Mouse (Mus musculus): ENCODE data around the gene Olfr1241. TPM values are rescaled to one million over a fixed set of nuclear protein-coding genes. Genes with fewer than 3 reads are reported as not detected.

Gene Olfr1241
- total RNA-seq (2014; fragmentation: Nextera tagmentation) = not detected in 2 replicates
- not detected in 2 replicates for total RNA-seq (2017)

DNA sequence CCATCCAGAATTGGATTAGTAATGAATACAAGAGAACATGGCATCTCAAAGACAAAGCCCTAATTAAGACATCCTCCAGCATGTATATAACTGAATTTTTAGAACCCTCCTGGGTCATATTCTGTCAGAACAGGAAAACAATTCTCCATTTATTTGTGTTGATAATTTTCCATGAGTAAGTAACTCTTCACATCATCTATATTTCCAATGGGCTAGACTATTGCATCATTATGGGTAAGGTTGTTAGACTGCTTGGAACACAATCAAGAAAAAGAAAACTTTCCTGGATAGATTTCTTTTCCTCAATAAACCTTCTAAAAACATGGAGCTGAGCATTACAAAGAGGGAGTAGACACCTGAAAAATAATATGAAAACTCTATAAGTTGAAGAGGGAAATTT, at the start of gene Olfr1241:
Gene Olfr1241, minus strand, starts transcription at position 101 of the 400 bp plus-strand sequence.
- no peak for ATAC-seq (replicated peaks; ENCODE audit: low FRiP score, low TSS enrichment, poor library complexity, severe bottlenecking)

DNA sequence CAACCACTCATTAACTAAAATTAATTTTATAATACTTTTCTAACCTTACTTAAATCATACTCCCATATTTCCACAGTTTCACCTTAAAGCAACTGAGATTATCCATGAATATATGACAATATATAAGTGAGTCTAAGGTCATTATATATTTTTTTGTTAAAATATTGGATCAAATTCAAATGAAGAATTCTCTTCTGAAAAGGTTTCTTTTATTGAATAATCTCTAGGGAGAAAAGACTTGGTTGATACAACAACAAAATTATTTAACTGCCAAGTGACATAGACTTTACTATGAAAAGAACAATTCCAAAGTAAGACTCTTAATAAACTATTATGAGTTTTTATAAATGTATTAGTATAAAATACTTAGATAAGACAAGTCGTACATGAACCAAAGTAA, 44.5 kb upstream of the Olfr1241 start, which contains the start of gene Olfr1243:
Gene Olfr1243, minus strand, starts transcription at position 101 of the 400 bp plus-strand sequence.
- no peak for ATAC-seq (replicated peaks; ENCODE audit: low FRiP score, low TSS enrichment, poor library complexity, severe bottlenecking)

DNA sequence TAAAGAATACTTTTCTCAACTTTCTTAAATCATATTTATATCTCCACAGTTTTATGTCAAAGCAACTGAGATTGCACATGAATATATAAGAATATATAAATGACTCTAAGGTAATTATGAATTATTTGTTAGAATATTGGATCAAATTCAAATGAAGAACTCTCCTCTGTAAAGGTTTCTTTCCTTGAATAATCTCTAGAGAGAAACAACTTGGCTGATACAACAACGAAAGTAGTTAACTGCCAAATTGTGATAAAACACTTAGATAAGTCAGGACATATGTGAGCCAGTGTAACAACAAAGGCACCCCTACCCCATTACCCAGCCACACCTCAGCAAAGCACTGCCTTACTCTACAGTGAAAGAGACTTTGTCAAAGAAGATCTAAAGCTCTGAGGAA, 11.3 kb upstream of the Olfr1241 start, which contains the start of gene Olfr1242:
Gene Olfr1242, minus strand, starts transcription at position 101 of the 400 bp plus-strand sequence.
- ATAC-seq (replicated peaks; ENCODE audit: low FRiP score, low TSS enrichment, poor library complexity, severe bottlenecking) = no peak

DNA sequence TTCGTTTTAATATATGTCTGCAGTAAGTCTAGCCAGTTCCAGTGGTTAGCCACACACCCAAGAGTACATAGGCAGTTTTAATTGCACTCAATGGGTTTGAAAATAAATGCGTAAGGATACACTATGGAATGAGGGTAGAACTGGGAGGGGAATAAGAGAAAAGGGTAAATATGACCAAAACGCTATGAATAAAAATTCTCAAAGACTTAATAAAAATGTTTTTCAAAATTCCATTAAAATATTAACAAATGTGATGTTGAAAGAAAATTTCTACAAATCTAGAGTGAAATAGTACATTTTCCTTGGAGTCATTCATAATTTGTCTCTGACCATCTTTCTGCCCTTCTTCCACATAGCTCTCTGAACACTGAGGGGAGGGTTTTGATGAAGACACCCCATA, 44.0 kb downstream of the Olfr1241 start, which contains the start of gene Olfr1240:
Gene Olfr1240, minus strand, starts transcription at position 101 of the 400 bp plus-strand sequence.
- no peak for ATAC-seq (replicated peaks; ENCODE audit: low FRiP score, low TSS enrichment, poor library complexity, severe bottlenecking)

Other genes with a start within 250 kb of the Olfr1241 start
- not detected in 2 replicates for gene Olfr1228, start 233.1 kb downstream of the Olfr1241 start, total RNA-seq (2014; fragmentation: Nextera tagmentation)
- gene Olfr1228, start 233.1 kb downstream of the Olfr1241 start, total RNA-seq (2017) = not detected in 2 replicates
- gene Olfr1229, start 199.1 kb downstream of the Olfr1241 start, total RNA-seq (2014; fragmentation: Nextera tagmentation) = not detected in 2 replicates
- not detected in 2 replicates for gene Olfr1229, start 199.1 kb downstream of the Olfr1241 start, total RNA-seq (2017)
- not detected in 2 replicates for gene Olfr1230, start 189.9 kb downstream of the Olfr1241 start, total RNA-seq (2014; fragmentation: Nextera tagmentation)
- gene Olfr1230, start 189.9 kb downstream of the Olfr1241 start, total RNA-seq (2017) = not detected in 2 replicates
- gene Olfr1231, start 180.1 kb downstream of the Olfr1241 start, total RNA-seq (2014; fragmentation: Nextera tagmentation) = not detected in 2 replicates
- not detected in 2 replicates for gene Olfr1231, start 180.1 kb downstream of the Olfr1241 start, total RNA-seq (2017)
- not detected in 2 replicates for gene Olfr1232, start 157.5 kb downstream of the Olfr1241 start, total RNA-seq (2014; fragmentation: Nextera tagmentation)
- not detected in 2 replicates for gene Olfr1232, start 157.5 kb downstream of the Olfr1241 start, total RNA-seq (2017)
- not detected in 2 replicates for gene Olfr1233, start 144.7 kb downstream of the Olfr1241 start, total RNA-seq (2014; fragmentation: Nextera tagmentation)
- not detected in 2 replicates for gene Olfr1233, start 144.7 kb downstream of the Olfr1241 start, total RNA-seq (2017)
- gene Olfr1234, start 122.3 kb downstream of the Olfr1241 start, total RNA-seq (2014; fragmentation: Nextera tagmentation) = not detected in 2 replicates
- gene Olfr1234, start 122.3 kb downstream of the Olfr1241 start, total RNA-seq (2017) = not detected in 2 replicates
- gene Olfr1238, start 77.5 kb downstream of the Olfr1241 start, total RNA-seq (2014; fragmentation: Nextera tagmentation) = not detected in 2 replicates
- gene Olfr1238, start 77.5 kb downstream of the Olfr1241 start, total RNA-seq (2017) = not detected in 2 replicates
- not detected in 2 replicates for gene Olfr1239, start 66.7 kb downstream of the Olfr1241 start, total RNA-seq (2014; fragmentation: Nextera tagmentation)
- gene Olfr1239, start 66.7 kb downstream of the Olfr1241 start, total RNA-seq (2017) = not detected in 2 replicates
- gene Olfr1240, start 44.1 kb downstream of the Olfr1241 start, total RNA-seq (2014; fragmentation: Nextera tagmentation) = not detected in 2 replicates
- gene Olfr1240, start 44.1 kb downstream of the Olfr1241 start, total RNA-seq (2017) = not detected in 2 replicates
- gene Olfr1242, start 11.2 kb upstream of the Olfr1241 start, total RNA-seq (2014; fragmentation: Nextera tagmentation) = not detected in 2 replicates
- not detected in 2 replicates for gene Olfr1242, start 11.2 kb upstream of the Olfr1241 start, total RNA-seq (2017)
- not detected in 2 replicates for gene Olfr1243, start 44.4 kb upstream of the Olfr1241 start, total RNA-seq (2014; fragmentation: Nextera tagmentation)
- gene Olfr1243, start 44.4 kb upstream of the Olfr1241 start, total RNA-seq (2017) = not detected in 2 replicates
- not detected in 2 replicates for gene Olfr1245, start 91.3 kb upstream of the Olfr1241 start, total RNA-seq (2014; fragmentation: Nextera tagmentation)
- gene Olfr1245, start 91.3 kb upstream of the Olfr1241 start, total RNA-seq (2017) = not detected in 2 replicates
- gene Olfr1246, start 106.0 kb upstream of the Olfr1241 start, total RNA-seq (2014; fragmentation: Nextera tagmentation) = not detected in 2 replicates
- not detected in 2 replicates for gene Olfr1246, start 106.0 kb upstream of the Olfr1241 start, total RNA-seq (2017)
- gene Olfr1247, start 127.0 kb upstream of the Olfr1241 start, total RNA-seq (2014; fragmentation: Nextera tagmentation) = not detected in 2 replicates
- gene Olfr1247, start 127.0 kb upstream of the Olfr1241 start, total RNA-seq (2017) = not detected in 2 replicates
- not detected in 2 replicates for gene Olfr1248, start 131.1 kb upstream of the Olfr1241 start, total RNA-seq (2014; fragmentation: Nextera tagmentation)
- not detected in 2 replicates for gene Olfr1248, start 131.1 kb upstream of the Olfr1241 start, total RNA-seq (2017)
- gene Olfr1249, start 147.9 kb upstream of the Olfr1241 start, total RNA-seq (2014; fragmentation: Nextera tagmentation) = not detected in 2 replicates
- not detected in 2 replicates for gene Olfr1249, start 147.9 kb upstream of the Olfr1241 start, total RNA-seq (2017)
- not detected in 2 replicates for gene Olfr1250, start 174.3 kb upstream of the Olfr1241 start, total RNA-seq (2014; fragmentation: Nextera tagmentation)
- gene Olfr1250, start 174.3 kb upstream of the Olfr1241 start, total RNA-seq (2017) = not detected in 2 replicates
- gene Olfr1251, start 184.8 kb upstream of the Olfr1241 start, total RNA-seq (2014; fragmentation: Nextera tagmentation) = not detected in 2 replicates
- not detected in 2 replicates for gene Olfr1251, start 184.8 kb upstream of the Olfr1241 start, total RNA-seq (2017)
- gene Olfr1252, start 237.9 kb upstream of the Olfr1241 start, total RNA-seq (2014; fragmentation: Nextera tagmentation) = not detected in 2 replicates
- gene Olfr1252, start 237.9 kb upstream of the Olfr1241 start, total RNA-seq (2017) = not detected in 2 replicates

Data from megakaryocyte-erythroid progenitor cell, adult 5-6 weeks (primary cell).